Mouse (Mus musculus): ENCODE results near the gene Cnnm4. TPM values are rescaled to one million over a fixed set of nuclear protein-coding genes. Genes with fewer than 3 reads are reported as not detected.
A peak's percentile ranks its signal among the peaks of the same experiment; 100 is the strongest.

Gene Cnnm4
- polyA plus RNA-seq, 1 experiment from 2014 or later, result 5.4 TPM

GRCm38 (mm10) chr1:36542925-36543324 lies 71.5 kb downstream of the Cnnm4 start:
- H3K9me3 ChIP-seq (replicated peaks), result no peaks in the 10 kb centered on the region
- WGBS, result 91% methylated on average over 9 of the region's 9 CpGs
- peaks cover 23% of the 10 kb centered on the region for H3K36me3 ChIP-seq
- H3K27ac ChIP-seq, result no peak overlapping the region
- no peak overlapping the region for H3K4me2 ChIP-seq
- H3K27me3 ChIP-seq, result no peaks in the 10 kb centered on the region
- no peak overlapping the region for H3K9ac ChIP-seq
- H3K4me1 ChIP-seq (replicated peaks), result peaks cover 35% of the 10 kb centered on the region
- ATAC-seq (replicated peaks; ENCODE audit: insufficient number of reproducible peaks, insufficient read depth, low FRiP score, low read depth), result no peak
- no peak overlapping the region for H3K4me3 ChIP-seq

- ATAC-seq (replicated peaks; ENCODE audit: insufficient number of reproducible peaks, insufficient read depth, low FRiP score, low read depth), result no peak
- Histone ChIP-seq H3K27me3 (no peaks in the 10 kb centered on the region), H3K4me2 (peak overlapping the region; percentile 74; the same call in 1 of the 2 replicates), H3K36me3 (peaks cover 35% of the 10 kb centered on the region), H3K4me1 (replicated peaks) (peaks cover 45% of the 10 kb centered on the region), H3K9ac (no peak overlapping the region), H3K27ac (0 out of 2 replicates have a peak overlapping the region, but pooled peaks have one; percentile 27), H3K9me3 (replicated peaks) (no peaks in the 10 kb centered on the region), H3K4me3 (0 out of 2 replicates have a peak overlapping the region, but pooled peaks have one; percentile 69)
- 64% methylated on average over 2 of the region's 2 CpGs for WGBS
Observed at GRCm38 (mm10) chr1:36545382-36545781, 74.0 kb downstream of the Cnnm4 start.

GRCm38 (mm10) chr1:36545845-36546600 lies 74.6 kb downstream of the Cnnm4 start:
- Histone ChIP-seq H3K27ac (peak overlapping the region; percentile 73; the same call in 1 of the 2 replicates), H3K4me3 (peak overlapping the region; percentile 69), H3K9ac (peak overlapping the region; percentile 69), H3K4me1 (replicated peaks) (peaks cover 42% of the 10 kb centered on the region), H3K4me2 (peak overlapping the region; percentile 74), H3K9me3 (replicated peaks) (no peaks in the 10 kb centered on the region), H3K36me3 (peaks cover 36% of the 10 kb centered on the region), H3K27me3 (no peaks in the 10 kb centered on the region)
- 68% methylated on average over 19 of the region's 19 CpGs for WGBS
- no peak for ATAC-seq (replicated peaks; ENCODE audit: insufficient number of reproducible peaks, insufficient read depth, low FRiP score, low read depth)

GRCm38 (mm10) chr1:36546888-36547471 lies 75.6 kb downstream of the Cnnm4 start, which contains the start of gene Ankrd39:
TSS of gene Ankrd39 (minus strand) at chr1:36547445.
- Histone ChIP-seq H3K4me3 (peak within 1 kb of the TSS; percentile 69), H3K9me3 (replicated peaks) (no peaks in the 10 kb centered on the region), H3K36me3 (peaks cover 37% of the 10 kb centered on the region), H3K9ac (peak within 1 kb of the TSS; percentile 69), H3K4me2 (peak within 1 kb of the TSS; percentile 74), H3K27me3 (no peaks in the 10 kb centered on the region), H3K27ac (peak within 1 kb of the TSS; percentile 73), H3K4me1 (replicated peaks) (peaks cover 42% of the 10 kb centered on the region)
- under 1% methylated on average over 43 of the region's 43 CpGs for WGBS
- ATAC-seq (replicated peaks; ENCODE audit: insufficient number of reproducible peaks, insufficient read depth, low FRiP score, low read depth), result peak; percentile 98

GRCm38 (mm10) chr1:36547981-36548598 lies 76.7 kb downstream of the Cnnm4 start:
- H3K4me3 ChIP-seq, result no peak overlapping the region
- H3K4me1 ChIP-seq (replicated peaks), result peaks cover 39% of the 10 kb centered on the region
- no peak for ATAC-seq (replicated peaks; ENCODE audit: insufficient number of reproducible peaks, insufficient read depth, low FRiP score, low read depth)
- H3K9me3 ChIP-seq (replicated peaks), result no peaks in the 10 kb centered on the region
- H3K27me3 ChIP-seq, result no peaks in the 10 kb centered on the region
- peak overlapping the region; percentile 73 for H3K27ac ChIP-seq
- H3K36me3 ChIP-seq, result peaks cover 44% of the 10 kb centered on the region
- H3K4me2 ChIP-seq, result no peak overlapping the region
- WGBS, result 27% methylated on average over 9 of the region's 9 CpGs
- H3K9ac ChIP-seq, result no peak overlapping the region

- H3K9me3 ChIP-seq (replicated peaks), result no peaks in the 10 kb centered on the region
- H3K9ac ChIP-seq, result no peak overlapping the region
- no peak overlapping the region for H3K4me2 ChIP-seq
- peaks cover 39% of the 10 kb centered on the region for H3K4me1 ChIP-seq (replicated peaks)
- H3K4me3 ChIP-seq, result no peak overlapping the region
- peaks cover 51% of the 10 kb centered on the region for H3K36me3 ChIP-seq
- H3K27ac ChIP-seq, result no peak overlapping the region
- no peak for ATAC-seq (replicated peaks; ENCODE audit: insufficient number of reproducible peaks, insufficient read depth, low FRiP score, low read depth)
- H3K27me3 ChIP-seq, result no peaks in the 10 kb centered on the region
- 48% methylated on average over 8 of the region's 8 CpGs for WGBS
Observed at GRCm38 (mm10) chr1:36548771-36549170, 77.4 kb downstream of the Cnnm4 start.

GRCm38 (mm10) chr1:36549491-36549890 lies 78.1 kb downstream of the Cnnm4 start:
- H3K9ac ChIP-seq, result no peak overlapping the region; the same call in 1 of the 2 replicates
- H3K9me3 ChIP-seq (replicated peaks), result no peaks in the 10 kb centered on the region
- H3K27me3 ChIP-seq, result no peaks in the 10 kb centered on the region
- H3K4me1 ChIP-seq (replicated peaks), result peaks cover 46% of the 10 kb centered on the region
- WGBS, result 82% methylated on average over 18 of the region's 18 CpGs
- H3K4me3 ChIP-seq, result no peak overlapping the region
- no peak for ATAC-seq (replicated peaks; ENCODE audit: insufficient number of reproducible peaks, insufficient read depth, low FRiP score, low read depth)
- H3K36me3 ChIP-seq, result peaks cover 58% of the 10 kb centered on the region
- H3K27ac ChIP-seq, result no peak overlapping the region
- H3K4me2 ChIP-seq, result no peak overlapping the region

- H3K27ac ChIP-seq, result no peak overlapping the region
- H3K4me2 ChIP-seq, result no peak overlapping the region
- peaks cover 59% of the 10 kb centered on the region for H3K36me3 ChIP-seq
- no peak for ATAC-seq (replicated peaks; ENCODE audit: insufficient number of reproducible peaks, insufficient read depth, low FRiP score, low read depth)
- no peak overlapping the region for H3K4me3 ChIP-seq
- no peaks in the 10 kb centered on the region for H3K27me3 ChIP-seq
- 76% methylated on average over 20 of the region's 20 CpGs for WGBS
- peaks cover 54% of the 10 kb centered on the region for H3K4me1 ChIP-seq (replicated peaks)
- no peaks in the 10 kb centered on the region for H3K9me3 ChIP-seq (replicated peaks)
- H3K9ac ChIP-seq, result no peak overlapping the region; the same call in 1 of the 2 replicates
Observed at GRCm38 (mm10) chr1:36550075-36550863, 78.8 kb downstream of the Cnnm4 start.

- no peaks in the 10 kb centered on the region for H3K27me3 ChIP-seq
- H3K9me3 ChIP-seq (replicated peaks), result no peaks in the 10 kb centered on the region
- WGBS, result 84% methylated on average over 17 of the region's 17 CpGs
- H3K36me3 ChIP-seq, result peaks cover 59% of the 10 kb centered on the region
- no peak overlapping the region for H3K9ac ChIP-seq
- peaks cover 51% of the 10 kb centered on the region for H3K4me1 ChIP-seq (replicated peaks)
- no peak overlapping the region for H3K27ac ChIP-seq
- H3K4me2 ChIP-seq, result no peak overlapping the region
- no peak overlapping the region for H3K4me3 ChIP-seq
- ATAC-seq (replicated peaks; ENCODE audit: insufficient number of reproducible peaks, insufficient read depth, low FRiP score, low read depth), result no peak
Observed at GRCm38 (mm10) chr1:36551904-36552303, 80.5 kb downstream of the Cnnm4 start.

GRCm38 (mm10) chr1:36552506-36552905 lies 81.1 kb downstream of the Cnnm4 start:
- Histone ChIP-seq H3K9me3 (replicated peaks) (no peaks in the 10 kb centered on the region), H3K4me2 (no peak overlapping the region), H3K9ac (no peak overlapping the region), H3K27ac (no peak overlapping the region), H3K4me1 (replicated peaks) (peaks cover 49% of the 10 kb centered on the region), H3K4me3 (no peak overlapping the region), H3K27me3 (no peaks in the 10 kb centered on the region), H3K36me3 (peaks cover 59% of the 10 kb centered on the region)
- WGBS, result 88% methylated on average over 16 of the region's 16 CpGs
- ATAC-seq (replicated peaks; ENCODE audit: insufficient number of reproducible peaks, insufficient read depth, low FRiP score, low read depth), result no peak

Measured in heart, embryonic 15.5 days (tissue).